Mouse (Mus musculus) fibroblast of lung, adult 2 months (primary cell): ENCODE measurements at regions not wholly inside any gene's neighbourhood (a gene's known extent, or its start where the extent isn't known, plus 50 kb on each side); places are given as distances from the start of the nearest gene placed in this dataset.

Experiments used
- DNase-seq: peaks from one replicate; pipeline ENCODE4 v3.0.0-alpha.2; 2011; ENCODE audit warnings: low read depth

DNA sequence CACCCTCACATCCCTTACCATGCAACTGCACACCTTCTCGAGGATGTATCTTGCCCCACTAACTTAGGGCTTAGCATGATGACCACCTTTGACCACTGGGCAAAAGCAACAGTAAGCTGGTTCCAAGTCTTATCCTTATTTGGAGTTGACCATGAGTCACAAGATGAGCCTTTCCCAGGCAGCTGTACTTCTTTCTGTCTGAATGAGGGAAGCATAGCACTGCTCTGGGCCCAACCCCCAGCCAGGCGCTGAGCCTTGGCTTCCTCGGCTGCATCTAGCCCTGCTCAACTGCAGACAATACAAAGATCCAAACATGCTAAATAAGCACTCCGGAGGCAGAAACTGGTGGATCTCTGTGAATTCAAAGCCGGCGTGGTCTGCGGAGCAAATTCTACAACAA is 392.9 kb downstream of the H2al1j start:
- DNase-seq, result no peak

DNA sequence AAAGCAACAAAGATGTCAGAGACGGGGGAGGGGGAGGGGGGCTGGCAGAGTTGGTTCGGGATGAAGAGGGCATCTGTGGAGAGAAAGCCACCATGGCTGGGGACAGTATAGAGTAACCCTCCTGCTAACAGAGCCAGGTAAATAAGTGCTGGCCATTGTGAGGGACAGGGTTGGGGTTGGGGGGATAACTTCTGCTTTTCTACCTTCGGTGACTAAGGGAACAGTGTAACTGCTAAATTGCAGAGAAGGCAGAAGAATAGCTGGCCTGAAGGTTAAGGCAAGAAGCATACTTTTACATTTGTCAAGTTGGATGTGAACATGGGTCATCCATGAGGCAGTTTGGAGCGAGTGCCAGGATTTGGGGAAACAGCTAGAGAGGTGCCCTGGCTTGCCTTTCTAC is 395.1 kb downstream of the H2al1j start:
- DNase-seq, result no peak

DNA sequence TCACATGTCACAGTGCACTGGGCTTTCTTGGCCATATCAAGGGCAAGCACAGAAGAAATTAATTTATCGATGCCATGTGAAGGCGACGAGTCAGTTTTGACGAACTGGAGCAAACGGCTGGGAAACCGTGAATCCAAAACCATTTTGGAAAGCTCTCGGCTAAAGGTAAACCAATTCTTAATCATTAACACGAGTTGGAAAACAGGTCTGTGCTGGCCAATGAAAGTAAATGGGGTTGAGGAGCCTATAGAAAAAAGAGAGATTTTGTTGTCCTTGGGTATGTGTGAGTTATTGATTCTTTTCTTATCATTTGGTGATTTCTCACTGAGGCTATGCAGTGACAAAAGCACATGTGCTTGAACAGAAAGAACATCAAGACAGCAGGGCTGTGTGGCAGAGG is 397.1 kb downstream of the H2al1j start:
- DNase-seq, result no peak

DNA sequence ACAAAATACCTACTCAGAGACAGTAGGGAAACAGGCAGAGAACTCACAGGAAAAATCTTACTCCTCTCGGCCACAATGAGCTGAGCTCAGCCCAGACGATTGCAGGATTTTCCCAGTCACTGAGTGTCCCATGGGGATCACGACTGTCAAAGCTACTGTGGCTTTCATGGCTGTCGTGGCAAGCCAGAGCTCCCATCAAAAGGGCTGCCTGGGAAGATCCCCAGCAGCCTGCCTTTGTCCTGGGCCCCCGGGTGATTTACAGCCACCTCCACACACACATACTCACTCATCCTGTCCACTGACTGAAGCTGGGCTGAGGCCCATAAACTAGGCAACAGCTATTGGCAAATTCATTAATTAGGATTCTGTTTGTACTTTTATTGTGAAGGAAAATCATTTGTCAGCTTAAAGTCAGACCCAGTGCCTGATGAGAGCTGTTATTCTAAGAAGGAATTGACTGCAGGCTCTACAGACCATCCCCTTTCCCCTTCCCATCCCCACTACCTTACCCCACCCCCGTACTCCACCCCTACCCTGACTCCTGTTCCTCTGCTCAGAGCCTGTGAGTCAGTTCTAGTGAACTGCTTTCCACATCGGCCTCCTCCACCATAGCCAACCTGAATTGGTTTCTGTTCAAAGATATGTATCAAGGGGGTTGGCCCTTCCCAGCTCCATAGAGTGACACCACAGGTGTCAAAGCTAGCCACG is 399.1 kb downstream of the H2al1j start:
- no peak for DNase-seq

DNA sequence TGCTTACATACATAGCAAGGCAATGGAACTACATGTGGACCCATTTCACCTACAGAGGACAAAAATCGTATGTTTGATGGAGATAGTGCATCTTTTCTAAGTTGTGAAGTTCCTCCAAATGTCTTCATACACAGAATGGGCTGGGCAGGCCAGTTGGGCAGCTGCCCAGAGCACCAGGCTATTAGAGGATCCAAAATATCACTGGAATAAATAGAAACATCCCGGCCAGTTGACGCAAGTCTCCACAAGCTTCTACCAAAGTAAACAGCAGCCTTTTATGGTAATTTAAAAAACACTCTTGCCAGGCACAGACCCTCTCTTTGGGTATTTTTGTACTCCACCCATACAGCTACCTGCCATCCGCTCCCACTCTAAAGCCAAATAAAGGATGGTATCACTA is 400.9 kb downstream of the H2al1j start:
- no peak for DNase-seq

DNA sequence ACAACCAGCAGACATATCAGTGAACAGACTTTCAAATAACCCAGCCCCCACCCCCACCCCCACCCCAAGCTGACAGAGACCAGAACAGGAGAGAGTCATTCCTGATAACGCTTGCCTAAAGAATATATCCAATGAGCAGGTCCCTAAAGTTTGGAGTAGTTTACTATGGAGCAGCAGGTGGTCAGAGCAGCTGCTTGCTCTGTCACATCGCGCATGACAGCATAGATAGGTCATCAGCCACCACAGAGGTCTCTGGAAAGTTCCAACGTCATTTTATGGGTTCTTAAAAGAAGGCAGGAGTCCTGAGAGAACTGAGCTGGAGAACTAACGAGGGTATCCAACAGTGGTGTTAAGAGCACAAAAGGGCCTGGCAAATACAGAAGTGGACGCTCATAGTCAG is 402.4 kb downstream of the H2al1j start:
- no peak for DNase-seq

DNA sequence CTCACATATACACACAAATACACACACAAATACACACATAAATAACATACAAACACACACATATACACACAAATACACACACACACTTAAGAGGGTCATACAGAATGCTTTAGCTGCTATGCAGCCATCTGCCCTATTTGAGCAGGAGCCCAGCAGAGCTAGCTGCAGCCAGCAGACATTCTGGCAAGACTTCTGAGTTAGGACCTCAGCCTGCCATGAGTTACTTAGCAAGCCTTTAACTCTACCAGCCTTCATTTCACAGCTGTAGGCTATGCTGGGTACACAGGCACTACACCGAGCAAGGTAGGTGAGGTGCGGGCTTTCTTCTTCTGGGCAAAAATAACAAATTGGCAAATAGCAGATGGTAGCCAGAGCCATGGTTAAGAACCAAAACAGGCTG is 404.7 kb downstream of the H2al1j start:
- no peak for DNase-seq

DNA sequence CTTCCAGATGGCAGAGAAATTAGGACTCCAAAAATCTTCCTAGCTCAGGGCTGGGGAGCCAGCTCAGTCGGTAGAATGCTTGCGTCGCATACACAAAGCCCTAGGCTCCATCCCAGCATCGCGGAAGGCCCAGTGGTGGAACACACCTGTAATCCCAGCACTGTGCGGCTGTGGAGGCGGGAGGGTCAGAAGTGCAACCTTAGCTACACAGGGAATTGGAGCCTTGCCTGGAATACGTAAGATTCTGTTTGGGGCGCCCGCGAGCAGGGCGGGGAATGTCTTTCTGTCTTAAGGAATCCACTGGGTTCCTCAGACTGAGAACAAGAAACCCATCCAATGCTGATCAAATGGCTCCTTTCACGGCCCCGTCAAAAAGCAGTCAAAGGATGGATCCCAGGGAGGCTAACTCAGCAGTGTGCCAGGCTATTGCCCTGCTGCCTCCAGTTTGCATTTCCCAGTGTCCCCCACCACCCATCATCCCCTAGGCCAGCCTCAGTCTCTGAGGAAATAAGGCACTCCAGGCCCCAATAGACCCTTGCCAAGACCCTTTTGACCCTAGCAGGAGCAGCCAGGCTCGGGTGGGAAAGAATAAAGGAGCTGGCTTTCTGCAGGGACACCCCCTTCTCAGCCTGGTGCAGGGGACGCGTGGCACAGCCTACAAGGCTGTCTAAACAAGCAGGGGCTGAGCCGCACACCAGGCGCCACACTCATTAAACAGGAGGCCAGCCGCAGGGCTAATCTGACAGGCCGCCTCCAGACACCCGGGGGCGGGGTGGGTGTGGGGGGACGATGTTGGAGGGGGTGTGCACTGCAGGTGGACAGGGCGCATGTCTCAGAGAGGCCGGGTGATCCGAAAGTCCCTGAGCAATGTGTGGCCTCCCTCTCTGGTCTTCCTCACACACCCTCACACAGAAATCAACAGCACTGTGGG is 407.1 kb downstream of the H2al1j start:
- no peak for DNase-seq

DNA sequence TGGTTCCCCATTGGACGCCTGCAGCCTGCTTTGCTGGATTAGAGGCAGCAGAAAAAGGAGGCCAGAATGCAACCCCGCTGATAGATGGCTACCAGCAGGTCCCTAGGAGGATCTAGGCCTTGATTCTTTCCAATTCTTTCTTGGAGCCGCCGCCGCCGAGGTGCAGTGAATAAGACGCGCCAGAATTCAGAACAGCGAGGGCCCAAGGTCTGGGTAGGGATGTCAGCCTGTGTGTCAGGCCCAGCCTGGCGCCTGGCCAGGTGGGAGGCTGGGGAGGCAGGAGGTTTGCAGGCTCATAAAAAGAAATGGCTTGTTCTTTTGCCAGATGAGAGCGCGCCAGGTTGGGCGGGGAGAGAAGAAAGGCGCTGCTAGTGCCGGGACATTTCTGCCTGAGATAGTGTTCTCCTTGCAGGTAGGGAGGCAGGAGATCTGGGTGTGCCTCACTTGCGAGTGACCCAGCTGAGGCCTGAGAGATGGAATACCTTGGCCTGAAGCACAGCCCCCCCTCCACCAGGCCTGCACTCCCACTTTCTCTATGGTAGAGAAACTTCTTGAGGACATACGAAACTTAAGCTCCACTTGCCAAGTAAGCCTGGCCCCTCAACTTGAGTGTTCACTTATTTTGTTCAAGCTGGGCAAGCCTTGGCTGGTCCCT is 408.0 kb downstream of the H2al1j start:
- no peak for DNase-seq

DNA sequence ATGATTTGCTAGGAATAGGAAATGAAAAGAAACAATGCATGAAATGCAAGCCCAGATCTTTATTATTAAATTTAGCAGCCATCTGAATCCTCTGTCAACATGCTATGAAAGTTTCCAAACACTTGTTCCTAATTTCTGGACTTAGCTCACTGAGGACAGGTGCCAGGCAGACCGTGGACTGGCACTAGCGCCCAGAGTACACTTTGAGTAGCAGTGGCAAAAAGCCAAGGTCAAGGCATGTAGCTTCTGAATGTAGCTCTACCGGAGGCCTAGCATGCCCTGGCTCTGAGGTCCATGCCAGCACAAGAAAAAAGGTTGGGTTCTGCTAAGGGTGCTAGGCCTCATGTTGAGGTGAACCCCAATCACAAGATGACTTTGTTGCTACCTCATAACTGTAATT is 408.9 kb downstream of the H2al1j start:
- no peak for DNase-seq

DNA sequence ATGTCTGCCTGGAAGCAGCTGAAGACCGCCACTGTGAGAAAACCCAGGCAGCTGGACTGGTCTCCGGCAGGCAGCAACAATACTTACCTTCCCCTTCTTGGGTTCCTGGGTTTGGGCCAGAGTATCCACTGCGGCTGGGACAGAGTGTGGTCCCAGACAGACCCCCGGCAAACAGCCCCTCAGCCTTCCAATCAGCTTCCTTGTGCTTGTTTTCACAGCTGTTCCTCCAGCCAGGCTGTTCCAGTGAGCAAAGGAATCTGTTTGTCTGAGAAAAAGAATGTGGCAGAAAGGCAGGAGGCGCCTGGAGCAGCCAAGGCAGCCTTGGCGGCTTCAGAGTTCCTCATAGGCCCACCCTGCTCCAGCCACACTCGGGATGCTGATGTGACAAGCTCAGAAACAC is 411.9 kb downstream of the H2al1j start:
- no peak for DNase-seq

DNA sequence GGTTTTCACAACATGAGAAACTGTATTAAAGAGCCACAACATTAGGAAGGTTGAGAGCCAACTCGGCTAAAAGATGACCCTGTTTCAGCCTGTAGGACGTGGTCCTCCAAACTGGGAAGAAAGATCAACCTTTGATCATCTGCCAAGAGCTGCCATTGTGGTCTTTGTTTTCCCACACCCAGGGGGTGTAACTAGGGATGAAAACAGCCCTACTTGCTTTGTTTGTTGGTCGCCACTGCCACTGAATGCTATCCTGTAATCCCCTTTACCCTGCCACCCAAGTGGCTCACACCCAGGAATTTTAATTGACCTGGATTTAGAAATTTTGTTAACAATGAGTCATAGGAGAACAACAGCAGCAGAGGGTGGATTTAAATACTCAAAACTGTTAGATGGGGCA is 414.2 kb downstream of the Bcor start:
- DNase-seq, result no peak

DNA sequence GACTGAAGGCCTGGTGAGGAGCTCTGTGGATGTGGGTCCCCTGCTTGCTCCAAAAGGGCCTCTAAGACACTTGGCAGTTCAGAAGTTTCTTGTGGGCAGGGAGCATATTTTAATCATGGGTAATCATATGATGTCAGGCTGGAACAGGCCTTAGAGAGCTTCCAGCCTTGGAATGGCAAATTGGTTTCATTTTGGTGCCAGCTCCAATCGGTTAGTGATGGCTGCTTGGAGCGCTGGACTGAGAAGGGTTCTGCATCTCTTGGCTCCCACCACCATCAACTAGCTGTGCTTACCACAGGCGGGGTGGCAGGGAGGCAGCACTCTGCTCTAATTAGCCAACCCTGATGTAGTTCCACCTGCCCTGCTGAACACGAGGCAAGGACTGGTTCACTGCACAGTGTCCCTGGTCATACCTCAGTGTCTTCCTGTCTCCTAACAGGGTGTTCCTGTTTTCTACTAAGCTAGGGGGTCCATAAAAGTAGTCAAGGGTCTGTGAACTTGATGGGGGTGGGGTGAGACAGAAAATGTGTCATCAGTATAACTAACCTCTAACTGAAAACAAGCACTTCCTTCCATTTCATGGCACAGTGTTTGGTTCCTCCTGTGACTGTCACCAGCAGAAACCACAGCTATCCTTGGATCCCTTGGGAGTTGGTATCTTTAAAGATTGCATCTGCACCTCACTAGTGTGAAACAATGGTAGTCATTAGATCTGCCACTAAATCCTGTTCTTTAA is 412.6 kb downstream of the Bcor start:
- peak; percentile 51 for DNase-seq

DNA sequence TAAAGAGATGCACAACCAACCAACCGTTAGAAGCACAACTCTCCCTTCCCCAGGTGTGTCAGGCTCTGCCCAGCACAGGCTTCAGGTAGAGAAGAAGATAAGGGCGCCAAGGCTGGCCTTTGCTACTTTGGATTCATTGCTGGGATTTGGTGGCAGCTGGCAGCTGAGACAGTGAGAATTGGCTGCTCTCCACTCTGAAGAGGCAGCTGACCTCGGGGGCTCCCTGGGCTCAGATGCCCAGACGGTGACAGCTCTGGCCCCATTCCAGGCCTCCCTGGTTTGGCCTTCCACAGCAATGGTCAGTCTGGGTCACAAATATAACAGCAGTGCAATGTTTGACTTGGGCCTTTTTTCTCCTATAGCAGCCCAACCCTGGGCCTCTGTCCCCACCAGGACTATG is 411.9 kb downstream of the Bcor start:
- DNase-seq, result no peak

DNA sequence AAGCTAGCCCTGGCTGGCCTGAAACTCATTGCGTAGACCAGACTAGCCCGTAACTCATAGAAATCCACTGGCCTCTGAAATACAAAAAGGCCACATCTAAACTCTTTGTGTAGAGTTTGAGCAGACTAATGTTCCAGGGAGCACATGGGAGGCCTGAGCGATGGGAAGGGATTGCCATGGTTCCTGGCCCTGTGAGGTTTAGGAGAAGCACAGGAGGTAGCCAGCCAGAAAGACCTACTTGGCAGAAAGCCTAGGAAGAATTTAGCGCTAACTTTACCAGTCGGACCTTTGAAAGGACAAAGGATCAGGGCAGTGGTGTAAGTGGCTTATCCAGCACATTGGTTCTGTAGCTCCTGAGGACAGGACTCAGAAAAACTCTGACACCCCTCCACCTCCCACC is 407.6 kb downstream of the Bcor start:
- DNase-seq, result no peak

DNA sequence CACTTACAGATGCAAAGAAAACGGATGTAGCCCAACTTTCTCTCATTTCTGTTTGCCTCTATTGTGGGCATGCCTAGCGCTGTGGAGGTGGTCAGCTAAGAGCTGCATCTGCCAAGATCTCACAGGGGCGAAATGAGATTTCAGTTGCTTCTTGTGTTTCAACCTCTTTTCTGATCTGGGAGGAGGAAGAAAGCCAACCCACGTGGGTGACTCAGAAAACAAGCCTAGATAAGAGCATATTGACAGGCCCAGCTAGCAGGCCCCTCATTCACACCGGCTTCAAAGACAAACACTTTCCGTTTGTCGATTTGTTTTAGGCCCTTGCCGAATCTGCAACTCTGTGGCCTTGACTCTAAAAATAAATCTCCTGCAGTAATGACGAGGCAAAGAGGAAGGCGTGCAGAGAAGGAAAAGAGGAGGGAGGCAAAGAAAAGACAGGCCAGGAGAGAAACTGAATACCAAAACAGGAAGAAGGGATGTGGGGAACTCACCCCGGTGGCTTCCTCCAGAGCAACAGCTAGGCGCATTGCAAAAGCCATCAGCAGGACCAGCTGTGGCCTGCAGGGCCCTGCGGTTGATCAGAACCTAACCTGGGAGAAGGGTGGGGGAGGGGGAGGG is 407.1 kb downstream of the Bcor start:
- no peak for DNase-seq

DNA sequence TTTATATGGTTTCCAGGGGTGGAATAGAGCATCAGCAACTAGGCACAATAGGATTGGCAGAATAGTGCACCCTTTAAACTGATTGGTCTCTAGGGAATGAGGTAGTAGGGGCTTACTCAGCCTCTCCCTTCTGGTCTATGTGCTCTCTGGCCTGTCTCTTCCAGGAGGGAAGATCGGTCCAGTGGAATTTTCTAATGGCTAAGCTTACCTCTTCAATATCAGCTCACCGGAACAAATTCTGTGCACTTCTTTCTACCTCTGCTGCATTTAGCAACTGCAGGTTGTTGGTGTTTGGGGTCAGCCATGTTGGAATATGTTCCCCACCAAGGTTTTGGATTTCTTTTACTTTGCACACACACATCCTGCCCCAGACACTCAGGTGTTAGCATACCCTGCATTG is 405.1 kb downstream of the Bcor start:
- no peak for DNase-seq

DNA sequence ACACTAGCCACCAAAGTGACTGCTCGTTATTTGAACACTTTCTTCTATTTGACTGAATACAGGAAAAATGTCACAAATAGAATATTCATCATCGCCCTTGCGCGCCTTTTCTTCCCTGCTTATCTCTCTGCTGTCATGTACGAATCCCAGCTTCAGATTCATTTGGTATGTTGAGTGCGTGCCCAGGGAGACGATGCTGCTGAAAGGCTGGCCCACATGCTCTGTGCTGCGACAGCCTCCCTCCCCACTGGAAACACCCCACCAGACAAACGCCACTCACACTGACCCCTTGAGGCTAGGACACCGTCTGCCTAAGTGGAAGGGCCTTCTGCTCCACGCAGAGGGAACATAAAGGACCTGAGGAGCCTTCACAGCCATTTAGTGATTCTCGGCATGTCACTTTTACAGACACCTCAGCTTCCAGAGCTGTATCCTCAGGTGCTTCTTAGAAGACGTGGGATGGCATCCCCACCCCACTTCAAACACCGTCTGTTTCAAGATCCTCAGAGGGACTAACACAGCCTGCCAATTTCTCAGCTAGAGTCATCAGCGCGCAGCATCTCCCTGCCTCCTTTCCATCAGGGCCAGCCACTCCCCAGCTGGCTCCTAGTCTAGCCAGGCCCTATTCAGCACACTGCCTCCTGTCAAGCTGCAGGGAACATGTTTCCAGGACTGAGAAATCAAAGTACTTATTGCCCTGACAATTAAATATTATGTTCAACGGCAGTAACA is 396.6 kb downstream of the Bcor start:
- no peak for DNase-seq

DNA sequence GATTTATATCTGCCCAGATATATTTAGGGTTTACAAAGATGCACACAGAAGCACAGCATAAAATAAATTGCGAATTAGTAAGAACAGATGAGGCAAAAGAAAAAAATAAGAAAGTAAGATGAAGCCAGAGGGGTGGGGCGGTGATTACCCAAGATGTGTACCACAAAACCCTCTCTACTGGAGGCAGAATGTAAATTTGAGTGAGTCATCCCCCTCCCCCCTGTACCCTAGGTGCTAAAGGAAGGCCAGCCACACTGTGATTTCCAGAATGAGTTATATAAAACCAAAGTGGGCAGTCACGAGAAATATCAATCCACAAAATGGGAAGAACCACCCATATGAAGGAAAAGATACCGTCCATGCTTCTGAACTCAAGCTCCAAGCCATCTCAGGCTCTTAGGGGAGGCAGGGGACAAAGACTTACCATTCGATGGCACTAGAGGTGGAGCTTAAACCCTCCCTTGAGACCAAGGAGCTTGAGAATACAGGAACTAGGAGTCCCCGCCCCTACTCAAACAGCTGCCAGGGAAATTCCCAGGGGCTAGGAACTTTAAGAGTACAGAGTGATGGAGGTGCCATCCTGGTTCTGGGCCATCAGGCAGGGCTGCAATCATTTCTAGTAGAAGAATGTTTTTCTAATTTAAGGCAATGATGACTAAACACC is 383.8 kb downstream of the Bcor start:
- no peak for DNase-seq

DNA sequence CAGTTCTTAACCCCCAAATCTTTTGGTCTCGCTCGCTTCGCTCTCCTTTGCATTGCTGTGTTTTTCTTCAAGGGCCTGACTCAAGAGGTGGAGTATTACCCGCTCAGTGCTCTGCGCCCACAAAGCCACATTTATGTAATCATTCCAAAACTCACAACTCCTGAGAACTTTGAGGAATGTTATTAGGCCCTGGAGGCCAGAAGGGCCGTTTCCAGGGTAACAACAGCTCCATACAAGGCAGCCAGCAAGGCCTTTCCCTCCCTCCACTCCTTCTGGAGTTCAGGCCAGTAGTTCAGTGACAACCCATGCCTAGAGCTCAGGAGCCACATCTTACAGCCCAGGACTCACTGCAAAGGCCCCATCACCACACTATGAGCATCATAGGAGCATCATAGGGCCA is 365.1 kb downstream of the Bcor start:
- peak; percentile 77 for DNase-seq

DNA sequence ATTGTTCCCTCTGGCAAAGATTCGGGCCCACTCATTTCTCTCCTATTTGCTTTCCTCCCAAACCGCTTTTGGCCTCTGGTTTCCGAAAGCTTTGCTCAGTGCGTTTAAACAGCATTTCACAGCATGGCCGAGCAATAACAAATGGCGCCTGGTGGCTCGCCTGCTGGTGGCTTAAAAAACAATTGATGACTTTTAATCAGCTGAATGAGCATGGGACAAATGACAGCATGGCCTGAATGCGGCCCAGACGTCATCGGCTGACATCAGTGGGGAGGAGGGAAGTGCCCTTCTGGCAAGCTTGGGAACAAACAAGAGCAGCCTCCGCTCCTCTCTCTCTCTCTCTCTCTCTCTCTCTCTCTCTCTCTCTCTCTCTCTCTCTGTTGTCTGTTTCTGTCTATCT is 362.3 kb downstream of the Bcor start:
- DNase-seq, result no peak
